Mouse (Mus musculus): Measurements from ENCODE around the gene Alyref2.

- TF ChIP-seq CTCF (IDR thresholded peaks at IDR 0.05; ENCODE audit: low read depth) (no peak), EP300 (IDR thresholded peaks at IDR 0.05; ENCODE audit: low read depth) (no peak)
Measured at GRCm38 (mm10) chr1:171540694-171541093, 37.4 kb downstream of the Alyref2 start.
